Mouse (Mus musculus): Measurements from ENCODE around the gene Shtn1. TPM values are rescaled to one million over a fixed set of nuclear protein-coding genes. Genes with fewer than 3 reads are reported as not detected.

The Shtn1 gene
- polyA plus RNA-seq, 1 experiment from 2014 or later: 0.53 TPM

GRCm38 (mm10) chr19:58942841-58943828, 132.8 kb downstream of the Shtn1 start, which contains the start of the genes Eno4 and Hspa12a:
Gene Eno4, plus strand, starts transcription at chr19:58943425.
Gene Hspa12a, minus strand, starts transcription at chr19:58943654.
- 0 out of 2 replicates have a peak, but pooled peaks cover 11% of the 10 kb centered on the region for H3K27me3 ChIP-seq (ENCODE audit: insufficient read depth, poor library complexity, severe bottlenecking)
- peaks cover 17% of the 10 kb centered on the region for H3K4me1 ChIP-seq
- peak within 1 kb of the TSS; percentile 93 for H3K27ac ChIP-seq
- WGBS: under 1% methylated on average over 65 of the region's 65 CpGs
- H3K36me3 ChIP-seq: no peaks in the 10 kb centered on the region
- peak within 1 kb of the TSS; percentile 75 for H3K4me3 ChIP-seq
- no peaks in the 10 kb centered on the region for H3K9me3 ChIP-seq
- DNase-seq (ENCODE audit: low spot score): peak; percentile 96

- peaks cover 59% of the 10 kb centered on the region for H3K27me3 ChIP-seq (ENCODE audit: insufficient read depth, poor library complexity, severe bottlenecking)
Observed at GRCm38 (mm10) chr19:58933062-58933461, 142.8 kb downstream of the Shtn1 start.

DNA sequence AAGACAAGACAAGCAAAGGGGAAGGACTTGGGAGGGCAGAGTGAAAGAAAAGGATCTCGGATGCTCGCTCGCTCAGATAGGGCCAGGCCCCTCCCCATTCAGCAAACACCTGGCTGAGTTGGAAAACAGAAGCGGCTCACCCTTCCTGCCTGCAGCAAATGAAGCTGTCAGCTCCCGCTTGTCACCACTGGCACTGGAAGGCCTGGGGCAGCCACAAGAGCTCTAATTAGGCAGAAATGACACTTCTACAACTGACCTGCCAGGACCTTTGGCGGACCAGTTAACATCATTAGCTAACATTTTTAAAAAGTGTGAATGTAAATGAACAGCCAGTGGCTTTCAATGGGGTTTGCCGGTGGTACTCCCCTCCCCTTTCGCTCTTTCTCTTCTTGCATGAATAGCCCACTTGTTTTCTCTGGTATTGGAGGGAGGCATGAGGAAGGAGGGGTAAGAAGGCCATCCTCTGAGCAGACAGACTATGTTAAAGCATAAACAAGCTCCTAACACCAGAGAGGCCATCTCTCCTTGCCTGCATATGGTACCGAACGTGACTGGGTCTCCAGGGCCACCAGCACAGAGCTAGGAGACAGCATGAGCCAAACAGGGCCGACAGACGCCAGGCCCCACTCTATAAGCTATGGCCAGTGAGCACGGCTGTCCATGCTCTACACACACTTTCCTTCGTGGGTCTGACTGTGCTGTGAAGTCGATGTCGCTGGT, 144.7 kb downstream of the Shtn1 start:
- H3K27ac ChIP-seq: no peak overlapping the region

More at GRCm38 (mm10) chr19:58933062-58933461, 142.8 kb downstream of the Shtn1 start:
- no peak for DNase-seq (ENCODE audit: low spot score)
- Histone ChIP-seq H3K27ac (no peak overlapping the region), H3K9me3 (no peaks in the 10 kb centered on the region), H3K4me1 (peaks cover 9% of the 10 kb centered on the region; the same call in 1 of the 2 replicates), H3K4me3 (no peak overlapping the region), H3K36me3 (no peaks in the 10 kb centered on the region)
- 23% methylated on average over 4 of the region's 4 CpGs for WGBS

More for the DNA sequence above, 144.7 kb downstream of the Shtn1 start:
- Histone ChIP-seq H3K4me1 (peaks cover 9% of the 10 kb centered on the region; the same call in 1 of the 2 replicates), H3K36me3 (no peaks in the 10 kb centered on the region), H3K27me3 (ENCODE audit: insufficient read depth, poor library complexity, severe bottlenecking) (peaks cover 59% of the 10 kb centered on the region), H3K9me3 (no peaks in the 10 kb centered on the region), H3K4me3 (no peak overlapping the region)
- no peak for DNase-seq (ENCODE audit: low spot score)
- 27% methylated on average over 16 of the region's 16 CpGs for WGBS

Other genes with a start within 250 kb of the Shtn1 start
- 0.31 and 0.34 TPM in 2 replicates for gene Eno4, start 132.7 kb downstream of the Shtn1 start, polyA plus RNA-seq (2016; fragmentation: Nextera tagmentation; extraction: Ambion mirVana)
- 4.9 and 7.5 TPM in 2 replicates for gene Hspa12a, start 132.4 kb downstream of the Shtn1 start, polyA plus RNA-seq (2016; fragmentation: Nextera tagmentation; extraction: Ambion mirVana)
- gene Vax1, start 94.0 kb upstream of the Shtn1 start, polyA plus RNA-seq (2016; fragmentation: Nextera tagmentation; extraction: Ambion mirVana): not detected in 2 replicates
- gene Kcnk18, start 143.1 kb upstream of the Shtn1 start, polyA plus RNA-seq (2016; fragmentation: Nextera tagmentation; extraction: Ambion mirVana): not detected in 2 replicates
- 9.0 and 10.1 TPM in 2 replicates for gene Slc18a2, start 184.8 kb upstream of the Shtn1 start, polyA plus RNA-seq (2016; fragmentation: Nextera tagmentation; extraction: Ambion mirVana)
- 7.2 and 8.9 TPM in 2 replicates for gene Rps12-ps3, start 246.2 kb upstream of the Shtn1 start, polyA plus RNA-seq (2016; fragmentation: Nextera tagmentation; extraction: Ambion mirVana)